Mouse (Mus musculus): ENCODE data around the gene Hmgn2. TPM values are rescaled to one million over a fixed set of nuclear protein-coding genes. Genes with fewer than 3 reads are reported as not detected.

Hmgn2 gene
- 189 and 209 TPM in 2 replicates for polyA plus RNA-seq (2012; rRNA removed)

GRCm38 (mm10) chr4:133968150-133968921, at the start of gene Hmgn2:
Hmgn2 (minus strand) TSS chr4:133968650.

GRCm38 (mm10) chr4:134000466-134001438, 32.3 kb upstream of the Hmgn2 start, which contains the start of gene Dhdds:
Dhdds (minus strand) TSS chr4:134000918.

Other genes starting within 250 kb of the Hmgn2 start
- gene Arid1a, start 211.9 kb downstream of the Hmgn2 start, polyA plus RNA-seq (2012; rRNA removed) = 7.2 and 10.5 TPM in 2 replicates
- 26.8 and 32.6 TPM in 2 replicates for gene Rps6ka1, start 80.9 kb downstream of the Hmgn2 start, polyA plus RNA-seq (2012; rRNA removed)
- 13.7 and 17.0 TPM in 2 replicates for gene Dhdds, start 32.3 kb upstream of the Hmgn2 start, polyA plus RNA-seq (2012; rRNA removed)
- 2.5 and 2.7 TPM in 2 replicates for gene Lin28a, start 50.2 kb upstream of the Hmgn2 start, polyA plus RNA-seq (2012; rRNA removed)
- gene Zfp683, start 85.2 kb upstream of the Hmgn2 start, polyA plus RNA-seq (2012; rRNA removed) = 0.16 and 0.19 TPM in 2 replicates
- gene Crybg2, start 92.2 kb upstream of the Hmgn2 start, polyA plus RNA-seq (2012; rRNA removed) = 0.42 and 0.64 TPM in 2 replicates
- 76.3 and 82.7 TPM in 2 replicates for gene Cd52, start 126.4 kb upstream of the Hmgn2 start, polyA plus RNA-seq (2012; rRNA removed)
- 1.2 and 1.6 TPM in 2 replicates for gene Ubxn11, start 133.9 kb upstream of the Hmgn2 start, polyA plus RNA-seq (2012; rRNA removed)
- gene Sh3bgrl3, start 160.1 kb upstream of the Hmgn2 start, polyA plus RNA-seq (2012; rRNA removed) = 108 and 113 TPM in 2 replicates
- 19.8 and 21.9 TPM in 2 replicates for gene Cep85, start 218.5 kb upstream of the Hmgn2 start, polyA plus RNA-seq (2012; rRNA removed)
- not detected in 2 replicates for gene Gm7534, start 234.4 kb upstream of the Hmgn2 start, polyA plus RNA-seq (2012; rRNA removed)